Mouse (Mus musculus) cortical plate, adult 2 months (tissue): ENCODE results near the gene Mpz.

Experiments used
- CTCF ChIP-seq: fragments of 200-500 bp; IDR thresholded peaks from 2 replicates; pipeline ENCODE4 v1.5.1; 2011; ENCODE audit warnings: mild to moderate bottlenecking, control low read depth, low read length; ENCODE audit not compliant: insufficient read depth; ENCODE audit errors: extremely low read depth
- POLR2A ChIP-seq: fragments of 200-500 bp; IDR thresholded peaks from 2 replicates; pipeline ENCODE4 v1.6.1; 2011; ENCODE audit warnings: mild to moderate bottlenecking, low read length, control low read depth; ENCODE audit not compliant: insufficient read depth; ENCODE audit errors: extremely low read depth

DNA sequence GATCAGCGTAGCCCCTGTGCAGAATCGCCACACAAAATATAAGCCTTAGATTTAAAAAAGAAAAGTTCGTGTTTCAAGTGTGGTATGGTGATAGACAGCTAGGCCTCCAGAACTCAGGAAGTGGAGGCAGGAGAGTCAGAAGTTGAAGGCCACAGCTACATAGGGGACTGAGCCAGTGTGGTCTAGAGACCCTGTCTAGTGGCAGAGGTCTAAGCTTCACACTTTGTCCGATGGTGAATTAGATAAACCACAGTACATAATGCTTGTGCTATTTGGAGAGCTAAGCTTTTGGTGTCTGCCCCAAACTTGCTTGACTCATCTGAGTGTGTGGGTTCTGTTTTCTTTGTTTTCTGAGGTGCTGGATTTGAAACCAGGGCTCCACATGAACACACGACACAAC lies 31.5 kb upstream of the Mpz start:
- TF ChIP-seq CTCF (no peak), POLR2A (no peak)
